Mouse (Mus musculus): Measurements from ENCODE around the gene Srd5a3. TPM values are rescaled to one million over a fixed set of nuclear protein-coding genes. Genes with fewer than 3 reads are reported as not detected.

Gene Srd5a3
- polyA plus RNA-seq, 1 experiment from 2014 or later = 14.7 TPM

DNA sequence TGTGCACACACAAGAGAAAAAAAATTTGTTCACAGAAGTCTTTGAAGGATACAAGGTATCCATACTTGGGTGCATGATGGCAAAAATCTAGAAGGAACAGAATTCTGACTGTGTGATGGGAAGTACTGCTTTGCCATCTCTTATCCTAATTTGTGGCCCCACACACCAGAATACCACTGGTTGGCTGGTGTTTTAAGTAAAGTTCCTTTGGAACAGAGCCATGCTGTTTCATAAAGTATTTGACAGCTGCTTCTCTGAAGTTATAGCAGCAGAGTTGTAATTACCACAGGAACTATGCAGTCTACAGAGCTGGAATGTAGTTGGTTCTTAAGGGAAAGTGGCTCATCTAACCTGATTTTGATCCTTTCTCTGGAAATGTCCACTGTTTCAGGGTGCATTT lies 53.0 kb downstream of the Srd5a3 start:
- Histone ChIP-seq H3K27me3 (no peaks in the 10 kb centered on the region), H3K9me3 (replicated peaks) (no peaks in the 10 kb centered on the region), H3K4me3 (replicated peaks) (no peak overlapping the region), H3K4me2 (no peak overlapping the region), H3K9ac (no peak overlapping the region), H3K27ac (replicated peaks) (no peak overlapping the region), H3K4me1 (replicated peaks) (peaks cover 44% of the 10 kb centered on the region), H3K36me3 (replicated peaks) (peaks cover 25% of the 10 kb centered on the region; the same call in 1 of the 2 replicates)
- no peak for ATAC-seq (ENCODE audit: insufficient read depth)

DNA sequence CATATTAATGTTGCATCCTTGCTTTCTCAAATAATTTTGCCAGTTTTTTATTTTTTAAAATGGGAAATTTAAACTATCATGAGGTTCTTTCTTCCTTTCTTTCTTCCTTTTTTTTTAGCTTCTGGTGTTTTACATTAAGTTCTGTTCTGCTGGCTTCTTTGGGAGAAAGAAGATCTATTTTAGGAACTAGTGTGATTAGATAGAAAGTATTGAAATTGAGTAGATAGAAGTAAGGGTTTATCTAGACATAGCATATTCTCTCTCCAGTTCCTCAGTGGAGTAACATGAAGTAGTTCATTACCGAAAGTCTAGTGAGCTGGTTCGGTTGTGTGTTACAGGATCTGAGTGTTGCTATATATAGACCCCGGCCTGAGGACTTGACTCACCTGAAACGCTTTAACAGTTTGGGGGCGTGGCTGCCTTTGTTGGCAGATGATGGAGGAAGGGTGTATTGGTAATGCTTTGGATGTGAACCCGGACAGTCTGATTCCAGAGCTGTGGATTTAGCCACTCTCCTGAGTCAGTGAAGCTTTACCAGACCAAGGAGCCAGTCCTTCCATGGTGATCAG lies 54.4 kb downstream of the Srd5a3 start:
- WGBS (ENCODE audit: insufficient replicate concordance) = 45% methylated on average over 6 of the region's 6 CpGs
- no peaks in the 10 kb centered on the region for H3K9me3 ChIP-seq (replicated peaks)
- no peak overlapping the region for H3K9ac ChIP-seq
- H3K4me1 ChIP-seq (replicated peaks) = peaks cover 37% of the 10 kb centered on the region
- H3K4me3 ChIP-seq (replicated peaks) = no peak overlapping the region
- ATAC-seq (ENCODE audit: insufficient read depth) = no peak
- H3K27ac ChIP-seq (replicated peaks) = no peak overlapping the region
- no peaks in the 10 kb centered on the region for H3K27me3 ChIP-seq
- H3K4me2 ChIP-seq = no peak overlapping the region
- H3K36me3 ChIP-seq (replicated peaks) = peaks cover 28% of the 10 kb centered on the region

DNA sequence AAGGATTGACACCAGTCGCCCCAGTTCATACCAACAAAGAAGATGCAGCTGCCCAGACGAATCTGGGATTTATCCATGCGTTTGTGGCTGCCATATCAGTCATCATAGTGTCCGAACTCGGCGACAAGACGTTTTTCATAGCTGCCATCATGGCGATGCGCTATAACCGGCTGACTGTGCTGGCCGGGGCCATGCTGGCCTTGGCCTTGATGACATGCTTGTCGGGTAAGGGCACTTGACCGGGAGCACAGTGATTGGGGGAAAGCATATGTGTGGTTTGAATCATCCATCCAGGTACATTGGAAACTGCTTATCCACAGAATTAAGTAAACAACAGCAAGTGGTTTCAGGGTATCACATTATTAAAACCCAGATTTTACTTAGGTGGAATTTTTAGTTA lies 59.3 kb downstream of the Srd5a3 start:
- ATAC-seq (ENCODE audit: insufficient read depth) = no peak
- Histone ChIP-seq H3K27me3 (no peaks in the 10 kb centered on the region), H3K36me3 (replicated peaks) (peaks cover 48% of the 10 kb centered on the region), H3K27ac (replicated peaks) (no peak overlapping the region), H3K9me3 (replicated peaks) (no peaks in the 10 kb centered on the region), H3K9ac (no peak overlapping the region), H3K4me3 (replicated peaks) (no peak overlapping the region), H3K4me2 (no peak overlapping the region), H3K4me1 (replicated peaks) (peaks cover 6% of the 10 kb centered on the region; the same call in 1 of the 2 replicates)
- WGBS (ENCODE audit: insufficient replicate concordance) = 84% methylated on average over 13 of the region's 13 CpGs

DNA sequence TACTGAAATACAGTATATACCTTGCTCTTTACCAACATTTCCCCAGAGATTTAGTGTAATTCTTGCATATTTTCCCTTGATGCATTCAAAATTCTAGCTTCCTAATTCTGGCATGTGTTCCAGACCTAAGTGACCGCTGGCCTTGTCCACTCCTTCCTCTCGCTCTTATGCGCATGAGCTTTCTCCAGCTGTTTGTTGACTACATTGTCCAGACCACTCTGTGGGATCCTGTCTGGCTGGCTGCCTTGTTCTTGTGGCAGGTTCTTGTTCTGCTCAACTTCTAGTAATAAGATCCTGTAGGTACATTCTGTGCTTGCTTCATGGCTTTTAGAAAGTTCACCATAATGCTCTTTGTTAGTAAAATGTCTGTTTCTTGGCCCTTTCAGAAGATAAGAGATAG lies 63.1 kb downstream of the Srd5a3 start:
- H3K27ac ChIP-seq (replicated peaks) = no peak overlapping the region
- no peak for ATAC-seq (ENCODE audit: insufficient read depth)
- H3K4me3 ChIP-seq (replicated peaks) = no peak overlapping the region
- peaks cover 71% of the 10 kb centered on the region for H3K36me3 ChIP-seq (replicated peaks)
- WGBS (ENCODE audit: insufficient replicate concordance) = 85% methylated on average over 3 of the region's 3 CpGs
- H3K9me3 ChIP-seq (replicated peaks) = no peaks in the 10 kb centered on the region
- H3K4me1 ChIP-seq (replicated peaks) = no peaks in the 10 kb centered on the region
- no peaks in the 10 kb centered on the region for H3K27me3 ChIP-seq
- no peak overlapping the region for H3K9ac ChIP-seq
- H3K4me2 ChIP-seq = no peak overlapping the region

Other genes with a start within 250 kb of the Srd5a3 start
- gene Kdr, start 161.8 kb upstream of the Srd5a3 start, polyA plus RNA-seq (2015; fragmentation: Nextera tagmentation; extraction: Ambion mirVana) = 8.0 and 8.7 TPM in 2 replicates
- 26.2 and 27.4 TPM in 2 replicates for gene Tmem165, start 43.6 kb downstream of the Srd5a3 start, polyA plus RNA-seq (2015; fragmentation: Nextera tagmentation; extraction: Ambion mirVana)
- gene Clock, start 164.5 kb downstream of the Srd5a3 start, polyA plus RNA-seq (2015; fragmentation: Nextera tagmentation; extraction: Ambion mirVana) = 1.8 and 2.1 TPM in 2 replicates
- gene Pdcl2, start 190.9 kb downstream of the Srd5a3 start, polyA plus RNA-seq (2015; fragmentation: Nextera tagmentation; extraction: Ambion mirVana) = not detected in 2 replicates
- not detected in 2 replicates for gene Nmu, start 223.5 kb downstream of the Srd5a3 start, polyA plus RNA-seq (2015; fragmentation: Nextera tagmentation; extraction: Ambion mirVana)

All from liver, embryonic 15.5 days (tissue).